Mouse (Mus musculus): ENCODE results near the gene Cacna1e. TPM values are rescaled to one million over a fixed set of nuclear protein-coding genes. Genes with fewer than 3 reads are reported as not detected.

The Cacna1e gene
- polyA plus RNA-seq (2015; fragmentation: Nextera tagmentation; extraction: Ambion mirVana): 0.02 and 0.08 TPM in 2 replicates

DNA sequence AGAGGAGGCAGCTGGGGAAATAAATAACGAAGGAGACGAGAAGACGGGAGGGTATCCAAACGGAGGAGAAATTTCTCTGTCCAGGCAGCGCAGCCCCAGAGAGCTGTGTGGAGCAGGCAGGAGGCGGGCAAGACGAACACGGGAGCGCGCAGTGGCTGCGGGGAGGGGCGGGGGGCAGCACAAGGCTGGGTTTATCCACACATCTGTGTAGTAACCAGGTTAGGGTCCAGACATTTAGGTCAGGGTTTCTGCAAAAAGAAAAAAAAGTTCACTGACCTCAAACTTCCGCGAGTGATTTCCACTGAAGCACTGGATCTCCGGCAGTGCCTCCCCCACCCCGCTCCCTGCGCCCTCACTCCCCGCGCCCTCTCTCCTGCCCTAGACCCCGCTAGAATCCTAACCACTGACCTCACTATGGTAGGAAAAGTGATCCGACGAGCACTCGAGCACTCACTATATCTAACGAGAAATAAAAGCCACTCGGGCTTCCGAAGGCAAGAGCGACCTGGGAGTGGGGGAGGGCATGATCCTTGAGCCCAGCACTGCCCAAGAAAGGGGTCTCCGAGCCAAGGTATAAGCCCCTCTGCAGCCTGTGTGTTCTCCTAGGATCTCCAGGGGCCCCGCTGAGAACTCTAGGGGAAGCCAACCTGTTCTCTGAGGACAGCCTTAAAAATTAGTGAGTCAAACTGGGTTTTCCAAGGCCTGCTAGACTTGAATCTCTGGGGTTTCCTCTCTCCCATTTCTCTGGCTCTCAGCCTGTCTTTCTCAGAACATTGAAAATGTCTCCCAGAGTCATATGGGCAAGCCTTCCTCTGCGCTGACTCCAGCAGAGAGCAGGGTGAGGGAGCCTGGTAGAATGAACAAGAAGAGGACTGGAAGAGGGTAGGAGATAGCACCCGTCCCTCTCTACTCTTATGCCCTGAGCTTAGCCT, at the start of gene Cacna1e:
Cacna1e (minus strand) TSS at position 227 of the 932 bp plus-strand sequence.
- H3K27ac ChIP-seq (replicated peaks): no peak within 1 kb of the TSS
- H3K4me1 ChIP-seq (replicated peaks): no peaks in the 10 kb centered on the region
- WGBS (ENCODE audit: insufficient replicate concordance): 7% methylated on average over 31 of the region's 31 CpGs
- peaks cover 42% of the 10 kb centered on the region for H3K27me3 ChIP-seq
- ATAC-seq (ENCODE audit: insufficient read depth): no peak
- H3K9ac ChIP-seq: no peak within 1 kb of the TSS
- no peaks in the 10 kb centered on the region for H3K36me3 ChIP-seq (replicated peaks)
- H3K9me3 ChIP-seq (replicated peaks): no peaks in the 10 kb centered on the region
- H3K4me3 ChIP-seq (replicated peaks): peak within 1 kb of the TSS; percentile 4; the same call in 1 of the 2 replicates
- peak within 1 kb of the TSS; percentile 44 for H3K4me2 ChIP-seq

DNA sequence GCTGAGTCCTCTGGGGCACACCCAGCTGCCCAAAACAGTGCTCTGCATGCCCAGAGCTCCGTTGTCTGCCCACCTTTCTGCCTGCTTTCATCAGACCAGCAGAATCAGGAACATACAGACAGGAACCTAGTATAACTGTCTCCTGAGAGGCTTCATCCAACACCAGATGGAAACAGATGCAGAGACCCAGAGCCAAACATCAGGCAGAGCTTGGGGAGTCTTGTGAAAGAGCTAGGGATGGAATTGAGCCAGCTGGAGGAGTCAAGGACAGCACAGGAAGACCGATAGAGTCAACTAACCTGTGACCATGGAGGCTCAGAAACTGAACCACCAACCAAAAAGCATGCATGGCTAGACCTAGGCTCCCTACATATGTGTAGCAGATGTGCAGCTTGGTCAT, 34.1 kb upstream of the Cacna1e start:
- ATAC-seq (ENCODE audit: insufficient read depth): no peak
- 52% methylated on average over 2 of the region's 2 CpGs for WGBS (ENCODE audit: insufficient replicate concordance)
- no peak overlapping the region for H3K4me2 ChIP-seq

DNA sequence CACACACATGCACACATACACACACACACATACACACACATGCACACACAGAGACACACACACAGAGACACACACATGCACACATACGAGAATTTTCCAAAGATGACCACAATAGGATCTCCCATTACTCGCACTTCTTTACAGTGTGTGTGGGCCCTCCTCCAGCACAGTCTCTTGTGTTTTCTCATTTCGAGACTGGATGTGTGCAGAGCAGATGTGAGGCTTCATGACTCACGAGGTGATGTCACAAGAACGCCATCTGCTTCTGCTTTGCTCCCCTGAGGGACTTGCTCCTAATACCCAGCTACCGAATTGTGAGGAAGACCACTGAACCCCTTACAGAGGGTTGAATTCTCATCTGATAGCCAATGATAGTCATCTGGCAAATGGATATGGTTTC, 33.1 kb upstream of the Cacna1e start:
- Histone ChIP-seq H3K4me3 (replicated peaks) (no peak overlapping the region), H3K9me3 (replicated peaks) (no peaks in the 10 kb centered on the region), H3K27ac (replicated peaks) (no peak overlapping the region), H3K9ac (no peak overlapping the region), H3K36me3 (replicated peaks) (no peaks in the 10 kb centered on the region), H3K4me1 (replicated peaks) (no peaks in the 10 kb centered on the region), H3K27me3 (no peaks in the 10 kb centered on the region), H3K4me2 (no peak overlapping the region)
- WGBS (ENCODE audit: insufficient replicate concordance): 53% methylated on average over 6 of the region's 6 CpGs
- no peak for ATAC-seq (ENCODE audit: insufficient read depth)

More for the DNA sequence above, 34.1 kb upstream of the Cacna1e start:
- no peak overlapping the region for H3K27ac ChIP-seq (replicated peaks)
- H3K4me1 ChIP-seq (replicated peaks): no peaks in the 10 kb centered on the region
- no peaks in the 10 kb centered on the region for H3K36me3 ChIP-seq (replicated peaks)
- no peak overlapping the region for H3K4me3 ChIP-seq (replicated peaks)
- H3K9me3 ChIP-seq (replicated peaks): no peaks in the 10 kb centered on the region
- H3K27me3 ChIP-seq: no peaks in the 10 kb centered on the region
- H3K9ac ChIP-seq: no peak overlapping the region

DNA sequence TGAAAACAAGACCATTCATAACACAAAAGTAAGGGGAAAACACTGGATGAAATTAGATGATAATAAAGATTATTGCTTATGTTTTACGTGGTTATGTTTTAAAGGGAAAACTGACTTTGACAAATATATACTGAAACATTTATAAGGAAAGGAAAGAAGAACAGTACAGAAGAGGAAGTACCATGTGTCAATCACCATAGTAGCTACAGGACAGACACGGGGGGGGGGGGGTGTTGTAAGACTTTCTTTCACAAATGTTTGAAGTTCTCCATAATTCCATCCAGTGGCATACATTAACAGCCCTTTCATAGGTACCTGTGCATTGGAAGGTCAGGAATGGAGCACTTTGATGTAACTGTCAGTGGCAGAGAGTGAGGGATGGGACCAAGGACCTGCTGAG, 25.3 kb upstream of the Cacna1e start:
- Histone ChIP-seq H3K4me2 (no peak overlapping the region), H3K9ac (no peak overlapping the region), H3K27me3 (no peaks in the 10 kb centered on the region), H3K27ac (replicated peaks) (no peak overlapping the region), H3K9me3 (replicated peaks) (no peaks in the 10 kb centered on the region), H3K36me3 (replicated peaks) (no peaks in the 10 kb centered on the region), H3K4me1 (replicated peaks) (no peaks in the 10 kb centered on the region), H3K4me3 (replicated peaks) (no peak overlapping the region)
- 27% methylated on average over 2 of the region's 2 CpGs for WGBS (ENCODE audit: insufficient replicate concordance)
- no peak for ATAC-seq (ENCODE audit: insufficient read depth)

DNA sequence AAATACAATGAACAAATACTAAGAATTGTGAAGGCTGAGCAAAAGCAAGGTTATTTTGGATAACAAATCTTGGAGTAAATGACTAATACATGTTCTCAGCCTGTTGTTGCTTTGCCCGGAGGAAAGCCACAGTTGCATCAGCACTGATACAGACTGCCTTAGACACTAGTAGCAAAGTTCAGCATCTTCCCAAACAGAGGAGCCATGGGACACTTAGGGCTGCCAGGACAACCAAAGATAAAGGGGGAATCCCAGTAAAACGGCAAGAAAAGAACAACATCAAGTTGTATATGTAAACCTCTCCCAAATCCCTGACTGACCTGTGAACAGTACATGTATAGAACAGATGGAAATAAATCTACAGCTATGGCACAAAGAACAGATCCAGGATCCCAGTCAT, 13.1 kb upstream of the Cacna1e start:
- no peak overlapping the region for H3K9ac ChIP-seq
- no peaks in the 10 kb centered on the region for H3K9me3 ChIP-seq (replicated peaks)
- no peaks in the 10 kb centered on the region for H3K4me1 ChIP-seq (replicated peaks)
- H3K36me3 ChIP-seq (replicated peaks): no peaks in the 10 kb centered on the region
- 65% methylated on average over 2 of the region's 2 CpGs for WGBS (ENCODE audit: insufficient replicate concordance)
- no peak overlapping the region for H3K4me2 ChIP-seq
- no peak overlapping the region for H3K4me3 ChIP-seq (replicated peaks)
- no peak for ATAC-seq (ENCODE audit: insufficient read depth)
- no peak overlapping the region for H3K27ac ChIP-seq (replicated peaks)
- no peaks in the 10 kb centered on the region for H3K27me3 ChIP-seq

DNA sequence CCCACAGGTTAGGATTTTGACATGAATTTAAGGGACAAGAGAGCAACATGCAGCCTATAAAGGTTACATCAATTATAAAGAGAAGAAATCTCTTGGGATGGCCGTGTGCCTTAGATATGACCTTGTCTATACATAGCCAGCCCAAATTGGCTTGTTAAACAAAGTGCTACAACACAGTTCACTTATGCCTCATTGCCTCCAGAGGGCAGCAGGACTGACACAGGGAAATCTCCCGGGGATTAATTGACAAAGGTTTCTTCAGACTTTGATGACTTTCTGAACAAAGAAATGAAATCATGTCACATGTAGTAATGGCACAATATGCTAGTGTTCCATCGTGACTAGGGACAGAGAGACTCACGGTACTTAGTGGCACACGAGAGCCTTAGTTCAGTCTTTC, 5.9 kb upstream of the Cacna1e start:
- WGBS (ENCODE audit: insufficient replicate concordance): 58% methylated on average over 5 of the region's 5 CpGs
- peaks cover 9% of the 10 kb centered on the region for H3K27me3 ChIP-seq
- no peaks in the 10 kb centered on the region for H3K9me3 ChIP-seq (replicated peaks)
- no peak overlapping the region for H3K4me3 ChIP-seq (replicated peaks)
- no peak for ATAC-seq (ENCODE audit: insufficient read depth)
- H3K9ac ChIP-seq: no peak overlapping the region
- H3K4me2 ChIP-seq: no peak overlapping the region
- H3K36me3 ChIP-seq (replicated peaks): no peaks in the 10 kb centered on the region
- no peaks in the 10 kb centered on the region for H3K4me1 ChIP-seq (replicated peaks)
- H3K27ac ChIP-seq (replicated peaks): no peak overlapping the region

DNA sequence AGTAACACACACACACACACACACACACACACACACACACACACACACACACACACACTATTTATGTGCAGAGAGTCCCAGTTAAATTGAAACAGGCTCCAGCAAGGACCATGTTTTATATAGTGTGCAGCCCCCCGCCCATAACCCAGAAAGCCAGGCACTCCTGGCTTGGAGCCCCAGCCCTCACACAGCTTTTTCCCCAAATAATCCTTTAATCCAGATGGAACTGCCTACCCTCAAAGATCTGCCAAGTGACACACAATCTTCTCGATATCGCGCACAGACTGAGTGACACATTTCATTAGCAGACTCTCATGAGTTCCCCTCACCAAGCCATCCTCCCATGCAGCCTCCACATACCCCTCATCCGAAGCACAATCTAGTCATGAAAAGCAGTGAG, 4.2 kb upstream of the Cacna1e start:
- H3K27ac ChIP-seq (replicated peaks): no peak overlapping the region

DNA sequence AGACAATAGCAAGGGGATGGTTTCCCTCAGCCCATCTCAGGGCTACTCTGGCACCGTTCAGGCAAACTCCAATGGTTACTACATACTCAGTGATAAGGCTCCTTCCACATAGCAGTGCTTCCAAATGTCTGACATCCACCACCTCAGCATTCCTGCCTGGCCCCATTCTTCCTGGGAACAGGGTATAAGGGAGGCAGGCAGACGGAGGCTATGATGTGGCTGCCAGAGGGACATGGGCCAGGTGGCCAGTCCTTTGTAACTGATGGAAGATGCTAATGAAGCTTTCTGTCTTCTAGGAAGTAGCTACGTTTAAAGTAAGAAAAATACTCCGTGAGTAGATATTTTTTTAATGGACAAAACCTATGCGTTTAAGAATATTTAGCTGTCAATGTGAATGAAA, 3.7 kb upstream of the Cacna1e start:
- no peak overlapping the region for H3K27ac ChIP-seq (replicated peaks)
- 50% methylated on average over 5 of the region's 5 CpGs for WGBS (ENCODE audit: insufficient replicate concordance)
- ATAC-seq (ENCODE audit: insufficient read depth): no peak
- H3K36me3 ChIP-seq (replicated peaks): no peaks in the 10 kb centered on the region
- peaks cover 31% of the 10 kb centered on the region for H3K27me3 ChIP-seq
- H3K9me3 ChIP-seq (replicated peaks): no peaks in the 10 kb centered on the region
- H3K4me1 ChIP-seq (replicated peaks): no peaks in the 10 kb centered on the region
- no peak overlapping the region for H3K9ac ChIP-seq
- no peak overlapping the region for H3K4me2 ChIP-seq
- H3K4me3 ChIP-seq (replicated peaks): no peak overlapping the region

More for the DNA sequence above, 4.2 kb upstream of the Cacna1e start:
- H3K4me2 ChIP-seq: no peak overlapping the region
- H3K27me3 ChIP-seq: peaks cover 26% of the 10 kb centered on the region
- no peak overlapping the region for H3K9ac ChIP-seq
- H3K9me3 ChIP-seq (replicated peaks): no peaks in the 10 kb centered on the region
- no peak for ATAC-seq (ENCODE audit: insufficient read depth)
- WGBS (ENCODE audit: insufficient replicate concordance): 70% methylated on average over 5 of the region's 5 CpGs
- H3K36me3 ChIP-seq (replicated peaks): no peaks in the 10 kb centered on the region
- no peaks in the 10 kb centered on the region for H3K4me1 ChIP-seq (replicated peaks)
- H3K4me3 ChIP-seq (replicated peaks): no peak overlapping the region

DNA sequence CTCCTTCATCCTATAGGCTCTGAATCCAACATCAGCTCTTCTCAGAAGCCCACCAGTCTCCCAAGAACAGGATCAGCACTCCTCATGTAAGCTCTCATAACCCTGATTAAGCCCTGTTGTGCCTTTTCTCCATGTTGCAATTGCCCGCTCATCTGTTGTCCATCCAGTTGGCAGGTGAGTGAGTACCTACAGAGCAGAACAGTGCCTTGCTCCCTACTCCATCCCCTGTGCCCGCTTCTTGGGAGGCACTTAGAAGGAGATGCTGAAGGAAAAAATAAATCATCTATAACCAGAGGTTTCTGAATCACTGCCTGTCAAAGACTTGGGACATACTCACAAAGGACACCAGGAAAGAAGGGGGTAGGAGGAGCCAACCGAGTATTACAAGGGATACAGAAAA, 3.2 kb upstream of the Cacna1e start:
- Histone ChIP-seq H3K27me3 (peaks cover 36% of the 10 kb centered on the region), H3K9ac (no peak overlapping the region), H3K36me3 (replicated peaks) (no peaks in the 10 kb centered on the region), H3K4me2 (no peak overlapping the region), H3K27ac (replicated peaks) (no peak overlapping the region), H3K4me3 (replicated peaks) (no peak overlapping the region), H3K4me1 (replicated peaks) (no peaks in the 10 kb centered on the region), H3K9me3 (replicated peaks) (no peaks in the 10 kb centered on the region)
- no peak for ATAC-seq (ENCODE audit: insufficient read depth)
- 59% methylated on average over 3 of the region's 3 CpGs for WGBS (ENCODE audit: insufficient replicate concordance)

DNA sequence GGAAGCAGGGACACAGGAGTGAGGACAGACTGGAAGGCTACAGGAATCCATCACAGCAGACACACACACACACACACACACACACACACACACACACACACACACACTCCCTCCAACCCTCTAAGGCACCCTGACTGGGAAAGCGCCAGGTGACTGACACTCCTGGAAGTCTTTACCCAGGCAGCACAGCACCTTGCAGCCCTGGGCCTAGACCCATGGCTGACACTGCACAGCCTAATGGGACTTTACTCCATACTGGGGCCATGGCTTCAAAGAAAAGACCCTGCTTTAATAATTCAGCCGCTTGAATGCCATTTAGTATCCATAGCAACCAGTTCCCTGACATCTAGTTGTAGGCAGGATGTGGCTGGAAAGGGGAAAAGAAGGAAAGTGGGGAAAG, 2.3 kb upstream of the Cacna1e start:
- Histone ChIP-seq H3K4me3 (replicated peaks) (no peak overlapping the region), H3K27ac (replicated peaks) (no peak overlapping the region), H3K4me2 (no peak overlapping the region), H3K9ac (no peak overlapping the region), H3K36me3 (replicated peaks) (no peaks in the 10 kb centered on the region), H3K4me1 (replicated peaks) (no peaks in the 10 kb centered on the region), H3K27me3 (peaks cover 42% of the 10 kb centered on the region), H3K9me3 (replicated peaks) (no peaks in the 10 kb centered on the region)
- 53% methylated on average over 2 of the region's 2 CpGs for whole genome bisulfite sequencing (ENCODE audit: insufficient replicate concordance)
- ATAC-seq (ENCODE audit: insufficient read depth): no peak

DNA sequence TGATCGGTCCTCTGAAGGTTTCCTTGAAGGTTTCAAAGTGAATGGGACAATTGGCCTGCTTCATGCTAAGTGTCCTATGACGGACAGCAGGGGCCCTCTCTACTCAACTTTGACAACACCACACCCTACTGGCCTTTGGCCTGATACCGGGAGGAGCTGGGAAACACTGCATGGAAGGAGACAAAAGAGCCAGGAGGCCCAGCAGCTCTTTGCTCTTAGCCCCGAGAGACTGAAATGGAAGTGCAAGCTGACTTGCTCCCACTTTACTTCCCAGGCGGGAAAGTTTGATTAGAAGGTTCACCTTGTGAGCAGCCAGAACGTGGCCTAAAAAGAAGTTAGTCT, 877 bp upstream of the Cacna1e start:
- no peak overlapping the region for H3K4me3 ChIP-seq (replicated peaks)
- no peak overlapping the region for H3K27ac ChIP-seq (replicated peaks)
- no peak overlapping the region for H3K9ac ChIP-seq
- ATAC-seq (ENCODE audit: insufficient read depth): no peak
- no peaks in the 10 kb centered on the region for H3K9me3 ChIP-seq (replicated peaks)
- H3K36me3 ChIP-seq (replicated peaks): no peaks in the 10 kb centered on the region
- WGBS (ENCODE audit: insufficient replicate concordance): 37% methylated on average over 6 of the region's 6 CpGs
- H3K4me1 ChIP-seq (replicated peaks): no peaks in the 10 kb centered on the region
- no peak overlapping the region for H3K4me2 ChIP-seq
- H3K27me3 ChIP-seq: peaks cover 42% of the 10 kb centered on the region
